Mouse (Mus musculus) neural tube, embryonic 15.5 days (tissue): ENCODE results near the gene Actb. TPM values are rescaled to one million over a fixed set of nuclear protein-coding genes. Genes with fewer than 3 reads are reported as not detected.

ENCODE experiments used
- ATAC-seq: fragments of 200-750 bp; cut with Nextera tagmentation; 2 replicates; pipeline ENCODE4 v1.8.0; 2017; ENCODE audit warnings: mild to moderate bottlenecking, moderate TSS enrichment, moderate library complexity; ENCODE audit not compliant: low FRiP score
- H3K27ac ChIP-seq: fragments of 300-500 bp; sonication (generic); replicated peaks from 2 replicates; pipeline ENCODE4 v1.5.1; 2015; ENCODE audit warnings: mild to moderate bottlenecking, inconsistent platforms
- H3K27me3 ChIP-seq: fragments of 300-500 bp; sonication (generic); replicated peaks from 2 replicates; pipeline ENCODE4 v1.6.1; 2015; ENCODE audit warnings: inconsistent platforms
- H3K36me3 ChIP-seq: fragments of 300-500 bp; sonication (generic); 2 replicates; pipeline ENCODE4 v1.6.1; 2015; ENCODE audit warnings: inconsistent platforms
- H3K4me1 ChIP-seq: fragments of 300-500 bp; sonication (generic); 2 replicates; pipeline ENCODE4 v1.6.1; 2015; ENCODE audit warnings: inconsistent platforms
- H3K4me2 ChIP-seq: fragments of 300-500 bp; sonication (generic); 2 replicates; pipeline ENCODE4 v1.6.1; 2015; ENCODE audit warnings: inconsistent platforms, mild to moderate bottlenecking, moderate library complexity
- H3K4me3 ChIP-seq: fragments of 300-500 bp; sonication (generic); replicated peaks from 2 replicates; pipeline ENCODE4 v1.5.1; 2015; ENCODE audit warnings: mild to moderate bottlenecking, inconsistent platforms
- H3K9ac ChIP-seq: fragments of 300-500 bp; sonication (generic); replicated peaks from 2 replicates; pipeline ENCODE4 v1.6.1; 2015; ENCODE audit warnings: mild to moderate bottlenecking, inconsistent platforms
- H3K9me3 ChIP-seq: fragments of 300-500 bp; sonication (generic); replicated peaks from 2 replicates; pipeline ENCODE4 v1.6.1; 2016; ENCODE audit warnings: inconsistent platforms
- WGBS: fragments of 180-500 bp; shearing (Covaris S2); methylation state at CpG from one replicate; pipeline ENCODE4 v1.1.7; 2015; ENCODE audit warnings: mixed read lengths; 5-methylcytosine and 5-hydroxymethylcytosine counted together
- polyA plus RNA-seq: library from polyadenylated mRNA; unstranded; fragments of >200 nt; fragmentation: Nextera tagmentation; extraction: Ambion mirVana; gene quantifications from 2 replicates; pipeline ENCODE4 v1.2.1, GENCODE M21; 2015

Gene Actb
- polyA plus RNA-seq, 1 experiment from 2014 or later, result 12,525 TPM

- H3K27me3 ChIP-seq, result peaks cover 7% of the 10 kb centered on the region
- H3K36me3 ChIP-seq, result no peaks in the 10 kb centered on the region
- H3K27ac ChIP-seq, result no peak overlapping the region
- no peak overlapping the region for H3K9ac ChIP-seq
- no peak for ATAC-seq
- no peak overlapping the region for H3K4me3 ChIP-seq
- H3K4me1 ChIP-seq, result peaks cover 19% of the 10 kb centered on the region
- no peaks in the 10 kb centered on the region for H3K9me3 ChIP-seq
- 29% methylated on average over 9 of the region's 9 CpGs for WGBS
- H3K4me2 ChIP-seq, result no peak overlapping the region
Observed at GRCm38 (mm10) chr5:142932084-142932685, 25.6 kb upstream of the Actb start.

GRCm38 (mm10) chr5:142931241-142931745, 24.7 kb upstream of the Actb start:
- Histone ChIP-seq H3K4me2 (no peak overlapping the region), H3K9ac (no peak overlapping the region), H3K9me3 (no peaks in the 10 kb centered on the region), H3K4me3 (no peak overlapping the region), H3K4me1 (peaks cover 19% of the 10 kb centered on the region), H3K36me3 (no peaks in the 10 kb centered on the region), H3K27ac (no peak overlapping the region), H3K27me3 (peaks cover 7% of the 10 kb centered on the region)
- WGBS, result 93% methylated on average over 9 of the region's 9 CpGs
- ATAC-seq, result no peak

GRCm38 (mm10) chr5:142929400-142929752, 22.8 kb upstream of the Actb start:
- no peaks in the 10 kb centered on the region for H3K9me3 ChIP-seq
- H3K4me2 ChIP-seq, result peak overlapping the region; percentile 70
- 21% methylated on average over 4 of the region's 4 CpGs for WGBS
- peak overlapping the region; percentile 52 for H3K27ac ChIP-seq
- peaks cover 7% of the 10 kb centered on the region for H3K27me3 ChIP-seq
- no peaks in the 10 kb centered on the region for H3K36me3 ChIP-seq
- no peak for ATAC-seq
- peak overlapping the region; percentile 48 for H3K9ac ChIP-seq
- H3K4me1 ChIP-seq, result peaks cover 18% of the 10 kb centered on the region
- H3K4me3 ChIP-seq, result peak overlapping the region; percentile 40

GRCm38 (mm10) chr5:142928749-142929399, 22.3 kb upstream of the Actb start:
- ATAC-seq, result no peak
- H3K27me3 ChIP-seq, result peaks cover 7% of the 10 kb centered on the region
- H3K9me3 ChIP-seq, result no peaks in the 10 kb centered on the region
- peak overlapping the region; percentile 70 for H3K4me2 ChIP-seq
- 5% methylated on average over 34 of the region's 35 CpGs for WGBS
- no peaks in the 10 kb centered on the region for H3K36me3 ChIP-seq
- peak overlapping the region; percentile 52 for H3K27ac ChIP-seq
- peaks cover 18% of the 10 kb centered on the region for H3K4me1 ChIP-seq
- peak overlapping the region; percentile 40 for H3K4me3 ChIP-seq
- peak overlapping the region; percentile 48 for H3K9ac ChIP-seq

- 95% methylated on average over 12 of the region's 12 CpGs for WGBS
- Histone ChIP-seq H3K27ac (no peak overlapping the region), H3K4me2 (no peak overlapping the region), H3K9ac (no peak overlapping the region), H3K27me3 (peaks cover 7% of the 10 kb centered on the region), H3K36me3 (no peaks in the 10 kb centered on the region), H3K9me3 (no peaks in the 10 kb centered on the region), H3K4me3 (no peak overlapping the region), H3K4me1 (peaks cover 18% of the 10 kb centered on the region)
- no peak for ATAC-seq
Observed at GRCm38 (mm10) chr5:142927341-142927930, 20.9 kb upstream of the Actb start.

GRCm38 (mm10) chr5:142926940-142927228, 20.3 kb upstream of the Actb start:
- H3K4me2 ChIP-seq, result no peak overlapping the region
- no peak overlapping the region for H3K4me3 ChIP-seq
- H3K9ac ChIP-seq, result no peak overlapping the region
- WGBS, result 50% methylated on average over 3 of the region's 3 CpGs
- peaks cover 13% of the 10 kb centered on the region for H3K4me1 ChIP-seq
- ATAC-seq, result no peak
- H3K27ac ChIP-seq, result no peak overlapping the region; the same call in 1 of the 2 replicates
- H3K27me3 ChIP-seq, result peaks cover 7% of the 10 kb centered on the region
- no peaks in the 10 kb centered on the region for H3K9me3 ChIP-seq
- no peaks in the 10 kb centered on the region for H3K36me3 ChIP-seq

- Histone ChIP-seq H3K27ac (peak overlapping the region; percentile 6; the same call in 1 of the 2 replicates), H3K4me2 (no peak overlapping the region)
Observed at GRCm38 (mm10) chr5:142926204-142926939, 19.8 kb upstream of the Actb start.

GRCm38 (mm10) chr5:142924336-142924959, 17.9 kb upstream of the Actb start:
- 77% methylated on average over 12 of the region's 12 CpGs for whole genome bisulfite sequencing
- no peak overlapping the region for H3K27ac ChIP-seq
- no peaks in the 10 kb centered on the region for H3K36me3 ChIP-seq
- ATAC-seq, result no peak
- H3K4me1 ChIP-seq, result peaks cover 13% of the 10 kb centered on the region
- no peak overlapping the region for H3K4me3 ChIP-seq
- no peak overlapping the region for H3K9ac ChIP-seq
- H3K9me3 ChIP-seq, result no peaks in the 10 kb centered on the region
- H3K27me3 ChIP-seq, result peaks cover 7% of the 10 kb centered on the region
- H3K4me2 ChIP-seq, result no peak overlapping the region

More at GRCm38 (mm10) chr5:142926204-142926939, 19.8 kb upstream of the Actb start:
- Histone ChIP-seq H3K36me3 (no peaks in the 10 kb centered on the region), H3K9ac (no peak overlapping the region; the same call in 1 of the 2 replicates), H3K4me3 (no peak overlapping the region), H3K9me3 (no peaks in the 10 kb centered on the region), H3K4me1 (peaks cover 13% of the 10 kb centered on the region), H3K27me3 (peaks cover 7% of the 10 kb centered on the region)
- no peak for ATAC-seq
- 16% methylated on average over 13 of the region's 13 CpGs for WGBS

- no peaks in the 10 kb centered on the region for H3K36me3 ChIP-seq
- H3K4me3 ChIP-seq, result no peak overlapping the region
- no peak for ATAC-seq
- H3K27ac ChIP-seq, result no peak overlapping the region
- no peak overlapping the region for H3K9ac ChIP-seq
- 87% methylated on average over 3 of the region's 3 CpGs for WGBS
- peaks cover 9% of the 10 kb centered on the region for H3K4me1 ChIP-seq
- no peaks in the 10 kb centered on the region for H3K9me3 ChIP-seq
- H3K27me3 ChIP-seq, result peaks cover 3% of the 10 kb centered on the region
- H3K4me2 ChIP-seq, result no peak overlapping the region
Observed at GRCm38 (mm10) chr5:142923781-142924180, 17.2 kb upstream of the Actb start.

- no peaks in the 10 kb centered on the region for H3K9me3 ChIP-seq
- ATAC-seq, result no peak
- no peak overlapping the region for H3K4me3 ChIP-seq
- H3K4me1 ChIP-seq, result peaks cover 7% of the 10 kb centered on the region; the same call in 1 of the 2 replicates
- WGBS, result 86% methylated on average over 5 of the region's 5 CpGs
- no peak overlapping the region for H3K4me2 ChIP-seq
- no peaks in the 10 kb centered on the region for H3K36me3 ChIP-seq
- H3K27me3 ChIP-seq, result no peaks in the 10 kb centered on the region
- no peak overlapping the region for H3K27ac ChIP-seq
- no peak overlapping the region for H3K9ac ChIP-seq
Observed at GRCm38 (mm10) chr5:142922251-142922650, 15.7 kb upstream of the Actb start.

GRCm38 (mm10) chr5:142921074-142921459, 14.5 kb upstream of the Actb start:
- no peak overlapping the region for H3K4me2 ChIP-seq
- no peak overlapping the region for H3K9ac ChIP-seq
- H3K36me3 ChIP-seq, result no peaks in the 10 kb centered on the region
- H3K4me1 ChIP-seq, result peaks cover 3% of the 10 kb centered on the region; the same call in 1 of the 2 replicates
- ATAC-seq, result no peak
- H3K27ac ChIP-seq, result no peak overlapping the region
- no peak overlapping the region for H3K4me3 ChIP-seq
- no peaks in the 10 kb centered on the region for H3K27me3 ChIP-seq
- H3K9me3 ChIP-seq, result no peaks in the 10 kb centered on the region
- WGBS, result 79% methylated on average over 6 of the region's 6 CpGs
